Mouse (Mus musculus): ENCODE results near the gene Igsf21. TPM values are rescaled to one million over a fixed set of nuclear protein-coding genes. Genes with fewer than 3 reads are reported as not detected.

The Igsf21 gene
- 0.32 and 0.44 TPM in 2 replicates for polyA plus RNA-seq (2014; fragmentation: Nextera tagmentation; extraction: Ambion mirVana)

DNA sequence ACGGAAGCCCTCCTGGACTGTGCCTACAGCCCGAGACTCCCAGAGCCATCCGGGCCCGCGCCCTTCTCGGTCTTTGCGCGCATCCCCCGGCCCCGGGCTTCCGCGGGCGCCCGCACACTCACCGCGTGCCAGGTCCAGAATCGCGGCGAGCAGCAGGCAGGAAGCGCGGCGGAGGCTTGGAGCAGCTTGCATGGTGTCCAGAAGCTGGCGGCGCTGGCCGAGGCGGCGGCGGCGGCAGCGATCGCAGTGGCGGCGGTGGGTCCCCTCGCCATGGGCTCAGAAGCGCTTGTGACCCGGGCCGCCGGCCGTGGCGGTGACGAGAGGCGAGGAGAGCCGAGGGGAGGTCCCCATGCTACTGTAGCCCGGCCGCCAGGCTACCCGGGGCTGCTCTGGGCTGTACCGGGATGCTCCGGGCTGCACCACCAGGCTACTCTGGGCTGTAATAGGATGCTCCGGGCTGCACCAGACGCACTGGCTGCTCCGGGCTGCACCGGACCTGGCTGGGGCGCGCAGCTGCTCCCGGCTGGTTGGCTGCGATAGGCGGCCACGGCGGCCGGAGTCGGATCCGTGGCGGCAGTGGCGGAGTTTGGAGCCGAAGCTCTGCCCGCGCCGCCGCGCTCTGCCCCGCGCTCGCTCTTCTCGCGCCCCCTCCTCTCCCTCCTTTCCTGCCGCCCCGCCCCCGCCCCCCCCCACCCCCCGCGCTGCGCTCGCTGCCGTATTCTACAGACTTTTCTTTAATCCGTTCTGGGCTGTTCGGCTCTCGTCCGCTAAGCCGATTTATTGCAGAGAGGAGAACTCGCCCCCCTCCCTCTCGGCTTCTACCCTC lies at the start of gene Igsf21:
Igsf21 (minus strand) TSS at position 605 of the 826 bp plus-strand sequence.
- H3K27me3 ChIP-seq (replicated peaks; ENCODE audit: control insufficient read depth, insufficient read depth, low read length): peaks cover 74% of the 10 kb centered on the region
- no peak within 1 kb of the TSS for H3K9ac ChIP-seq (ENCODE audit: low read depth, low read length)
- no peaks in the 10 kb centered on the region for H3K36me3 ChIP-seq (ENCODE audit: control insufficient read depth, insufficient read depth, low read length)
- H3K4me1 ChIP-seq (replicated peaks; ENCODE audit: control insufficient read depth, insufficient read depth, low read length): no peaks in the 10 kb centered on the region
- 2% methylated on average over 73 of the region's 90 CpGs for WGBS
- no peak within 1 kb of the TSS for H3K27ac ChIP-seq (ENCODE audit: low read depth, low read length)
- H3K4me2 ChIP-seq: peak within 1 kb of the TSS; percentile 50
- no peaks in the 10 kb centered on the region for H3K9me3 ChIP-seq (ENCODE audit: control insufficient read depth, low read length)
- H3K4me3 ChIP-seq (ENCODE audit: low read depth, low read length): peak within 1 kb of the TSS; percentile 24
- DNase-seq (ENCODE audit: low spot score): peak; percentile 41
- no peak for ATAC-seq (replicated peaks; ENCODE audit: low FRiP score)

DNA sequence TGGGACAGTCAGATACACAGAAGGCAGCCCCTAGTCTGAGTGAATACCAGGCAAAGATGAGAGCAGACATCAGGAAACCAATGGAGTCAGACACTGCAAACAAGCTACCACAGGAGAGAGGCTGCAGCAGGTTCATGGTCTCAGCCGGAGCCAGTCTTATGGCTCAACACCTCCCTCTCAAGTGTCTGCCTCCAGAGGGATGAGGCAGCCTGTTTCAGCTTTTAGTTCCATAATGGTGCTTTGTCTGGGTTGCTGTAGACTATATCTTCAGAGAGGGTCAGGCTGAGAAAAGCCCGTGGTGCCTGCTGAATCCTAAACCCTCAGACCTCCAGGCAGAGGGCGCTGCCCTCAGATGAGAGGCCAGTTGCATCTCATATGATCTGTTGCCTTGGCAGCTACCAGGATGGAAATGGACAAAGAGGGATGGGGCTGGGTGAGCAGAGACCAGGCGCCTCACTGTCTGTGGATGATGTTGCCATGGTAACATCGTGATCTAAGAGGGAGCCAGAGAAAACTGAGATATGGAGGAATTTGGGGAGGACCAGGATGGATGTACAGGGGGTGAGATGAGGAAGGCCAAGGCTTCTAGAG lies 39.2 kb upstream of the Igsf21 start:
- Histone ChIP-seq H3K9me3 (ENCODE audit: control insufficient read depth, low read length) (no peaks in the 10 kb centered on the region), H3K4me1 (replicated peaks; ENCODE audit: control insufficient read depth, insufficient read depth, low read length) (no peaks in the 10 kb centered on the region), H3K9ac (ENCODE audit: low read depth, low read length) (no peak overlapping the region), H3K27ac (ENCODE audit: low read depth, low read length) (no peak overlapping the region), H3K36me3 (ENCODE audit: control insufficient read depth, insufficient read depth, low read length) (no peaks in the 10 kb centered on the region), H3K27me3 (replicated peaks; ENCODE audit: control insufficient read depth, insufficient read depth, low read length) (no peaks in the 10 kb centered on the region), H3K4me3 (ENCODE audit: low read depth, low read length) (no peak overlapping the region), H3K4me2 (no peak overlapping the region)
- WGBS: 68% methylated on average over 5 of the region's 5 CpGs
- DNase-seq (ENCODE audit: low spot score) (no peak), ATAC-seq (replicated peaks; ENCODE audit: low FRiP score) (no peak)

DNA sequence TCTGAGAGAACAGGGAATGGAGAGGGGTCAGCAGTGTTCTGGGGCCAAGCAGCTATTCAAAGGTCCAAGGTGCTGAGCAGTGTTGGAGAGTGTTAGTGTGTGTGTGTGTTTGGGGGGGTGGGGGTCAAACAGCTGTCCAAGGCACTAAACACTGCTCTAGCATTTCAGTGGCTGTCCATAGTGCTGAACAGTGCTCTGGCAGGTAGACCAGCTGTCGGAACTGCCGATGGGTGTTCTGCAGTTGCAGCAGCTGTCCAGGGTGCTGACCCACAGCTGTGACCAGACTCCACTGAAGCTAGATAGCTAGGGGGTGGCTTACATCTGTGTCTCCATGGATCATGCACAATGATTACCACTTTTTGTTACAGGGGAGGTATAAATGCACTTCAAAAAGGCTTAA lies 36.8 kb upstream of the Igsf21 start:
- no peak overlapping the region for H3K4me2 ChIP-seq
- H3K4me1 ChIP-seq (replicated peaks; ENCODE audit: control insufficient read depth, insufficient read depth, low read length): no peaks in the 10 kb centered on the region
- H3K4me3 ChIP-seq (ENCODE audit: low read depth, low read length): no peak overlapping the region
- no peaks in the 10 kb centered on the region for H3K36me3 ChIP-seq (ENCODE audit: control insufficient read depth, insufficient read depth, low read length)
- H3K9me3 ChIP-seq (ENCODE audit: control insufficient read depth, low read length): no peaks in the 10 kb centered on the region
- DNase-seq (ENCODE audit: low spot score): peak; percentile 36
- H3K9ac ChIP-seq (ENCODE audit: low read depth, low read length): no peak overlapping the region
- no peaks in the 10 kb centered on the region for H3K27me3 ChIP-seq (replicated peaks; ENCODE audit: control insufficient read depth, insufficient read depth, low read length)
- no peak overlapping the region for H3K27ac ChIP-seq (ENCODE audit: low read depth, low read length)
- WGBS: 8% methylated on average over 2 of the region's 2 CpGs
- ATAC-seq (replicated peaks; ENCODE audit: low FRiP score): no peak

DNA sequence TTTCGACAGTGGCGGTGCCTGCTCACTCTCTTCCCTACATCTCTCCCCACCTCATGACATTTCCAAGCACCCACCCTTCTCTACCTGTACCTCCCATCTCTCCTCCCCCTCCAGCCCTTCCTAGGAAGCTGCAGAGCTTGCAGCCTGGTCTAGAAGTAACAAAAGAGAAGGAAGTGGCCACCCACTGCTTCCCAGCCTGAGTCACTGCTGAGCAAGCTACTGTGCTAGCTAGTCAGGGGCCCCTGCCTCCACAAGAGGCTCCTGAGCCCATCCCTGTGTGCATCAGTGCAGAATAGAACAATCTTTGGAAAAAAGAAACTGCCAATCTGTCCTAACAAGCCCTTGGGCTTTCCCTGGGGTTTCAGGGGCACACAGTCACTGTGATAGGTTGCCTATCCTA lies 31.7 kb upstream of the Igsf21 start:
- ATAC-seq (replicated peaks; ENCODE audit: low FRiP score) (no peak), DNase-seq (ENCODE audit: low spot score) (no peak)
- no peaks in the 10 kb centered on the region; the same call in 1 of the 2 replicates for H3K9me3 ChIP-seq (ENCODE audit: control insufficient read depth, low read length)
- 88% methylated on average over 2 of the region's 2 CpGs for WGBS
- H3K4me2 ChIP-seq: no peak overlapping the region
- no peaks in the 10 kb centered on the region for H3K4me1 ChIP-seq (replicated peaks; ENCODE audit: control insufficient read depth, insufficient read depth, low read length)
- no peak overlapping the region for H3K9ac ChIP-seq (ENCODE audit: low read depth, low read length)
- H3K4me3 ChIP-seq (ENCODE audit: low read depth, low read length): no peak overlapping the region
- H3K27me3 ChIP-seq (replicated peaks; ENCODE audit: control insufficient read depth, insufficient read depth, low read length): no peaks in the 10 kb centered on the region
- no peaks in the 10 kb centered on the region for H3K36me3 ChIP-seq (ENCODE audit: control insufficient read depth, insufficient read depth, low read length)
- no peak overlapping the region for H3K27ac ChIP-seq (ENCODE audit: low read depth, low read length)

DNA sequence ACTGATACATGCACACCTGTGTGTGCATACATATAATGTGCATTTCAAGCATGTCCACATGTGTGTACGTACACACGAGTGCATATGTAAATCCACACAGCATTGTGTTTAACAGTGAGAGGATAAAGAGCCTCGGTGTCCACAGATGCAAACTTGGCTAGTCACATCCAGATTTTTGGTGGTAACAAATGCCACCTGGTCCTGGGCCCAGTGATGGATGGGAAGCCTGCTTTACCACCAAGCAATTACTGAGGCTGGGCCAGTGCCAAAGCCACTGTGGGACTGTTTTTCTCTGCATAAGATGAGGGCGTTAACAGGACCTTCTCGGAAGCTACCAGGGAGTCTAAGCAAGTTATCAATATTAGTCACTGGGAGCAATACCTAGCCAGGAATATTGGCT lies 25.3 kb upstream of the Igsf21 start:
- H3K4me1 ChIP-seq (replicated peaks; ENCODE audit: control insufficient read depth, insufficient read depth, low read length): no peaks in the 10 kb centered on the region
- no peak for ATAC-seq (replicated peaks; ENCODE audit: low FRiP score)
- 90% methylated on average over 5 of the region's 5 CpGs for WGBS

DNA sequence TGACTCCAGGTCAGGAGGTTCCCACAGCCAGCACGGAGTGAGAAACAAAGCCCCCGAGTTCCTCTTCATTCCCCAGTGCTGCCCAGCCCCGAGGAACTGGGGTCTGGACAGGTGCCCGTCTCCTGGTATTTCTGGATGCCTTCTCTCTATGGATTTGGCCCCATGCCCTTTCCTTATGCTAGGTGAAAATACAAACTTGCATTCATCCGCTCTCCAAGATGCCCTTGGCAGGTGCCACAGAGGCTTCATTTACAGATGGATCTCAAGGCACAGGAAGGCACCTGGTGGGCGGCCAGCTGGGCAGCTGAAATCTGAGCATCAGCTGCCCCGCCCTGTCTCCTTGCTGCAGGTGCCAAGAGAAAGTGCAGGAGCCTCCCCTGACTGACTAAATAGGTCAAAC lies 23.9 kb upstream of the Igsf21 start:
- Histone ChIP-seq H3K4me1 (replicated peaks; ENCODE audit: control insufficient read depth, insufficient read depth, low read length) (no peaks in the 10 kb centered on the region), H3K27ac (ENCODE audit: low read depth, low read length) (no peak overlapping the region), H3K9ac (ENCODE audit: low read depth, low read length) (no peak overlapping the region), H3K9me3 (ENCODE audit: control insufficient read depth, low read length) (no peaks in the 10 kb centered on the region), H3K36me3 (ENCODE audit: control insufficient read depth, insufficient read depth, low read length) (no peaks in the 10 kb centered on the region), H3K27me3 (replicated peaks; ENCODE audit: control insufficient read depth, insufficient read depth, low read length) (no peaks in the 10 kb centered on the region), H3K4me2 (no peak overlapping the region), H3K4me3 (ENCODE audit: low read depth, low read length) (no peak overlapping the region)
- DNase-seq (ENCODE audit: low spot score) (no peak), ATAC-seq (replicated peaks; ENCODE audit: low FRiP score) (no peak)
- 68% methylated on average over 7 of the region's 7 CpGs for WGBS

More for the DNA sequence above, 25.3 kb upstream of the Igsf21 start:
- Histone ChIP-seq H3K36me3 (ENCODE audit: control insufficient read depth, insufficient read depth, low read length) (no peaks in the 10 kb centered on the region), H3K27me3 (replicated peaks; ENCODE audit: control insufficient read depth, insufficient read depth, low read length) (no peaks in the 10 kb centered on the region), H3K4me3 (ENCODE audit: low read depth, low read length) (no peak overlapping the region), H3K9ac (ENCODE audit: low read depth, low read length) (no peak overlapping the region), H3K27ac (ENCODE audit: low read depth, low read length) (no peak overlapping the region), H3K4me2 (no peak overlapping the region), H3K9me3 (ENCODE audit: control insufficient read depth, low read length) (no peaks in the 10 kb centered on the region)
- DNase-seq (ENCODE audit: low spot score): no peak

DNA sequence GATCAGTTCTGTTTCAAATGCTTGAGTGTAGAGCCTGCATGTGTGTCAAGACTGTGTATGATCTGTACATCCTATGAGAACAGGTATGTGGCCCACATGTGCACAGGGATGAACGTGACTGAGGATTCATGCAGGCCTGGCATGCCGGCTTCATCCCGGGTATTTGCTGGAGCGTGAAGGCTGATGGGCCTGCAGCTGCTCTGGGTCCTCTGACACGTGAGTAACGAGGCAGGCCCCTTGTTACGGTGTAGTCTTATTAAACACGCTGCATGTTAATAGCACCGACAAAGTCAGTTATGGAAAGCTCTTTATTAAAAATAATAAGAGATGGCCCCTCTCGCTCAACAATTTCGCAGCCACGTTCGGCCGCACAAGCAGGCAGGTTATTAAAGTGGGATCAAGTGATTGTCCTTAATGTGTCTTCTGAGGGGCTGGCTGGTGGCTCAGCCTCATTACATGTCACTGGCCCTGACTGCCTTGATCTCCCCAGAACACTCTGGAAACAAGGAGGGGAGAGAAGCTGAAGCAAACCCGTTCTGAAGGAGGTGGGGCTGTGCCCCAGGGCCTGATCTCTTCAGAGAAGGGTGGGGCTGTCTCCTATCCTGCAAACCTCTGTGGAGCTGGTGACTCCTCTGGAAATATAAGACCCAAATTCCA lies 22.7 kb upstream of the Igsf21 start:
- Histone ChIP-seq H3K4me3 (ENCODE audit: low read depth, low read length) (no peak overlapping the region), H3K27ac (ENCODE audit: low read depth, low read length) (no peak overlapping the region), H3K9ac (ENCODE audit: low read depth, low read length) (no peak overlapping the region), H3K36me3 (ENCODE audit: control insufficient read depth, insufficient read depth, low read length) (no peaks in the 10 kb centered on the region), H3K4me1 (replicated peaks; ENCODE audit: control insufficient read depth, insufficient read depth, low read length) (no peaks in the 10 kb centered on the region), H3K4me2 (no peak overlapping the region), H3K9me3 (ENCODE audit: control insufficient read depth, low read length) (no peaks in the 10 kb centered on the region), H3K27me3 (replicated peaks; ENCODE audit: control insufficient read depth, insufficient read depth, low read length) (no peaks in the 10 kb centered on the region)
- 88% methylated on average over 15 of the region's 15 CpGs for WGBS
- ATAC-seq (replicated peaks; ENCODE audit: low FRiP score) (no peak), DNase-seq (ENCODE audit: low spot score) (no peak)

DNA sequence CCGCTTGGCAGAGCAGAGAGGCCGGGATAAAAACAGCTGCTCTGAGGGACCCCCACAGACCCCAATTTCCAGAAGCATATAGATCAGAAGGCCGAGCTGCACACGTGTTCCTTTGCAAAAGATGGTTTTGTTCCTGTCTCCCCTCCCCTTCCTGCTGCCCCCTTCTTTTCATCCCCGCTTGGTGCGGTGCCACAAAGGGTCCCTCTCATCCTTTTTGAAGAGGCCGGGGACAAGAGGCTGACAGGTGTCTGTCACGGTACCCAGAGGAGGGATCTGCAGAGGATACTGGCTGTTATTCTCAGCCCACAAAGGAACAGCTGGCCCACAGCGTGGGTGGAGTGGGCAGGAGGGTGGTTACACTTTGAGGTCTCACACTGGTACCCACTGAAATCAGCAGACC lies 21.3 kb upstream of the Igsf21 start:
- Histone ChIP-seq H3K9me3 (ENCODE audit: control insufficient read depth, low read length) (no peaks in the 10 kb centered on the region), H3K9ac (ENCODE audit: low read depth, low read length) (no peak overlapping the region), H3K4me3 (ENCODE audit: low read depth, low read length) (no peak overlapping the region), H3K27me3 (replicated peaks; ENCODE audit: control insufficient read depth, insufficient read depth, low read length) (no peaks in the 10 kb centered on the region), H3K27ac (ENCODE audit: low read depth, low read length) (no peak overlapping the region), H3K4me2 (no peak overlapping the region), H3K36me3 (ENCODE audit: control insufficient read depth, insufficient read depth, low read length) (no peaks in the 10 kb centered on the region), H3K4me1 (replicated peaks; ENCODE audit: control insufficient read depth, insufficient read depth, low read length) (no peaks in the 10 kb centered on the region)
- ATAC-seq (replicated peaks; ENCODE audit: low FRiP score): no peak
- 78% methylated on average over 9 of the region's 9 CpGs for WGBS
- no peak for DNase-seq (ENCODE audit: low spot score)
